Mouse (Mus musculus): ENCODE data around the gene Rtn4.
"Not testable (repeated sequence)": the region's sequence is repeated elsewhere in the genome, so short reads cannot be mapped to it uniquely, and the experiment has no call there.

The Rtn4 gene

GRCm38 (mm10) chr11:29692683-29693272 is at the start of gene Rtn4:
TSS of gene Rtn4 (plus strand) at chr11:29692947.
- peak; percentile 99 for DNase-seq (ENCODE audit: low read depth, low spot score)

- DNase-seq (ENCODE audit: low read depth, low spot score) = no peak
Observed at GRCm38 (mm10) chr11:29644421-29644820, 48.3 kb upstream of the Rtn4 start.

GRCm38 (mm10) chr11:29645411-29646066 is 47.2 kb upstream of the Rtn4 start:
- DNase-seq (ENCODE audit: low read depth, low spot score) = peak; percentile 24

- DNase-seq (ENCODE audit: low read depth, low spot score) = no peak
Observed at GRCm38 (mm10) chr11:29647568-29648319, 45.0 kb upstream of the Rtn4 start.

- DNase-seq (ENCODE audit: low read depth, low spot score) = not testable (repeated sequence)
Observed at GRCm38 (mm10) chr11:29655381-29655780, 37.4 kb upstream of the Rtn4 start.

GRCm38 (mm10) chr11:29660740-29661139 is 32.0 kb upstream of the Rtn4 start:
- no peak for DNase-seq (ENCODE audit: low read depth, low spot score)

GRCm38 (mm10) chr11:29667634-29668033 is 25.1 kb upstream of the Rtn4 start:
- no peak for DNase-seq (ENCODE audit: low read depth, low spot score)

- no peak for DNase-seq (ENCODE audit: low read depth, low spot score)
Observed at GRCm38 (mm10) chr11:29669706-29670105, 23.0 kb upstream of the Rtn4 start.

- peak; percentile 70 for DNase-seq (ENCODE audit: low read depth, low spot score)
Observed at GRCm38 (mm10) chr11:29673359-29673758, 19.4 kb upstream of the Rtn4 start.

- DNase-seq (ENCODE audit: low read depth, low spot score) = no peak
Observed at GRCm38 (mm10) chr11:29676718-29677117, 16.0 kb upstream of the Rtn4 start.

- no peak for DNase-seq (ENCODE audit: low read depth, low spot score)
Observed at GRCm38 (mm10) chr11:29679942-29680341, 12.8 kb upstream of the Rtn4 start.

- DNase-seq (ENCODE audit: low read depth, low spot score) = peak; percentile 60
Observed at GRCm38 (mm10) chr11:29680771-29681170, 12.0 kb upstream of the Rtn4 start.

GRCm38 (mm10) chr11:29684272-29684671 is 8.5 kb upstream of the Rtn4 start:
- DNase-seq (ENCODE audit: low read depth, low spot score) = no peak

- DNase-seq (ENCODE audit: low read depth, low spot score) = no peak
Observed at GRCm38 (mm10) chr11:29686176-29686575, 6.6 kb upstream of the Rtn4 start.

GRCm38 (mm10) chr11:29691556-29691955 is 1.2 kb upstream of the Rtn4 start:
- DNase-seq (ENCODE audit: low read depth, low spot score) = no peak

- DNase-seq (ENCODE audit: low read depth, low spot score) = peak; percentile 86
Observed at GRCm38 (mm10) chr11:29692111-29692682, 550 bp upstream of the Rtn4 start.

GRCm38 (mm10) chr11:29693576-29694410 is 1.0 kb downstream of the Rtn4 start:
- DNase-seq (ENCODE audit: low read depth, low spot score) = peak; percentile 89

- DNase-seq (ENCODE audit: low read depth, low spot score) = no peak
Observed at GRCm38 (mm10) chr11:29694754-29695153, 2.0 kb downstream of the Rtn4 start.

- no peak for DNase-seq (ENCODE audit: low read depth, low spot score)
Observed at GRCm38 (mm10) chr11:29702721-29703120, 10.0 kb downstream of the Rtn4 start.

- no peak for DNase-seq (ENCODE audit: low read depth, low spot score)
Observed at GRCm38 (mm10) chr11:29705263-29705662, 12.5 kb downstream of the Rtn4 start.

- no peak for DNase-seq (ENCODE audit: low read depth, low spot score)
Observed at GRCm38 (mm10) chr11:29706845-29707244, 14.1 kb downstream of the Rtn4 start.
